Mouse (Mus musculus): Measurements from ENCODE around the gene Klk1b5.

DNA sequence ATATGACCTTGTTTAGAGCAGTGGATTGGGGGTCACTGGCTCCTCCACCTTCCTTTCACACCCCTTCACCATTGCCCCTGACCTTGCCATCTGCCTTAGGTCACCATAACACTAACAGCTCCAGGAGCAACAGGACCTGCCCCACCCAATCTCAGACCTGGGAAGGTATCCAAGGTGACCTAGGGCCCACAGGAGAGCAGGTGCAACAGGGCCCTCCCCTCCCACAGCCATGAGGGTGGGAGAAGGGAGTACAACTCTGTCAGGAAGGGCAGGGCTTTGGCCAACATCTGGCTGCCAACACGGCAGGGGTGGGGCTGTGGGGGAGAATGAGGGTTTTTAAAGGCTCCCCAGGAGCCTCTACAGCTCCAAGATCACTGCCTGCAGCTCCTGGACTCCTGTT, 9.3 kb downstream of the Klk1b5 start, which contains the start of gene Klk1:
- TF ChIP-seq GATA1 (IDR thresholded peaks at IDR 0.05; ENCODE audit: borderline replicate concordance, low read length) (no peak), FLI1 (IDR thresholded peaks at IDR 0.05; ENCODE audit: low read length) (no peak)

Measured in megakaryocyte, embryonic 14.5 days (primary cell).